Mouse (Mus musculus) macrophage (primary cell): ENCODE measurements around the gene Olfr876. TPM values are rescaled to one million over a fixed set of nuclear protein-coding genes. Genes with fewer than 3 reads are reported as not detected.
"Not testable (repeated sequence)": the region's sequence is repeated elsewhere in the genome, so short reads cannot be mapped to it uniquely, and the experiment has no call there.

Source experiments
- H3K27ac ChIP-seq: fragments of 350-480 bp; formaldehyde crosslinking; 2 replicates; pipeline ENCODE4 v1.9.0; 2021
- H3K36me3 ChIP-seq: fragments of 350-480 bp; formaldehyde crosslinking; 2 replicates; pipeline ENCODE4 v1.9.0; 2021; ENCODE audit errors: inconsistent target
- H3K4me3 ChIP-seq: fragments of 350-480 bp; formaldehyde crosslinking; 2 replicates; pipeline ENCODE4 v1.9.0; 2021; ENCODE audit errors: inconsistent target
- H3K79me2 ChIP-seq: fragments of 350-480 bp; formaldehyde crosslinking; 2 replicates; pipeline ENCODE4 v1.9.0; 2021; ENCODE audit errors: inconsistent target
- WGBS: methylation state at CpG from one replicate; pipeline ENCODE4 v1.1.7; 2026; ENCODE audit warnings: inconsistent platforms; ENCODE audit not compliant: missing documents; 5-methylcytosine and 5-hydroxymethylcytosine counted together
- polyA plus RNA-seq: library from polyadenylated mRNA; stranded (reverse); fragments of 250-400 nt; gene quantifications from 3 replicates; pipeline ENCODE4 v1.2.4, GENCODE M21; 2018; ENCODE audit warnings: inconsistent platforms
- total RNA-seq, 78 experiments: library from RNA; depleted of rRNA; stranded (reverse); fragments of 250-400 nt; gene quantifications; 1 replicate in 9 of 78; 2 replicates in 24 of 78; 3 replicates in 43 of 78; 4 replicates in 2 of 78; pipeline ENCODE4 v1.2.4; 2018; ENCODE audit warnings: inconsistent platforms in 56 of 78

The Olfr876 gene
- not detected for total RNA-seq (2018; cell fraction: chromatin; rRNA removed)
- total RNA-seq (2018; cell fraction: cytosol; rRNA removed), result not detected
- not detected for total RNA-seq (2018; cell fraction: nucleus; rRNA removed)
- polyA plus RNA-seq, result not detected in 3 replicates

DNA sequence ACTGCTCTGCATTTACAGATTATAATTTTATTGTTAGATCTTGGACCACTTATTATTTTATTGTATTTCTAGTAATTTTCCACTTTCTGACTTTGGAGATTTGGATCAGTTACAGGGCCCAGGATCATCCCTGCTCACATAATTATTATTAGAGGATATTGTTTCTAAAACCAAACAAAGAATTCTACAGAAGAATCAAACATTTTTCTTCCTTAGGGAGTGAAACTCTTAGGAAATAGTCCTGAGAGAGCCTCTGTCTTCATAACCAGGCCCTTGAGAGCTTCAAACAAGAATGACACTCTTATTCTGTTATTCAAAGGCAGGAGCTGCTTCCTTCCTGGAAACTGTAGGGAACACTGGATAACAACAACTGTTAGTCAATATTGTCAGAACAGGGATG, at the start of gene Olfr876:
TSS of gene Olfr876 (plus strand) at position 301 of the 400 bp plus-strand sequence.
- H3K36me3 ChIP-seq, result no peaks in the 10 kb centered on the region
- no peaks in the 10 kb centered on the region for H3K79me2 ChIP-seq
- no peak within 1 kb of the TSS for H3K4me3 ChIP-seq
- H3K27ac ChIP-seq, result no peak within 1 kb of the TSS

DNA sequence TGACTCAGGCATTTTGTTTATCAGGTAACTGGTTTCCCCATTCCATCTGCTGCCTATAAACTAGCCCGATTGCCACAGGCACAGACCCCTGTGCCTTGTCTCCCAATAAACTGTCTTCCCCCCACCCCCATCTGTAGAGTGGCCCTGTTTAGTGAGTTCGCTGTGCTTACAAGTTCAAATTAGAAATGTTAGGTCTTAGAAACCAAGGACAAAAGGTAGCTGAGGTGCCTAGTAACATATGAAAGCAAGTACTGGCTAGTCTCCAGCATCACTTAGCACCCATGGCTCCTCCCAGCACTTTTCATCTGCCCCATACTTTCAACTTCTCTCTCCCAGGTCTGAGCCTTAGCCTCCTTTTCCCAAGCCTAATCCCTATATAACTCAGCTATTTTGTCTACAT, 41.1 kb upstream of the Olfr876 start:
- no peak overlapping the region for H3K4me3 ChIP-seq
- WGBS, result 88% methylated on average over 2 of the region's 2 CpGs
- H3K27ac ChIP-seq, result no peak overlapping the region
- H3K79me2 ChIP-seq, result no peaks in the 10 kb centered on the region
- no peaks in the 10 kb centered on the region for H3K36me3 ChIP-seq

- Histone ChIP-seq H3K79me2 (no peaks in the 10 kb centered on the region), H3K27ac (no peak overlapping the region), H3K4me3 (no peak overlapping the region), H3K36me3 (no peaks in the 10 kb centered on the region)
- WGBS, result 50% methylated on average over 2 of the region's 2 CpGs
Observed at GRCm38 (mm10) chr9:37762541-37762940, 40.3 kb upstream of the Olfr876 start.

DNA sequence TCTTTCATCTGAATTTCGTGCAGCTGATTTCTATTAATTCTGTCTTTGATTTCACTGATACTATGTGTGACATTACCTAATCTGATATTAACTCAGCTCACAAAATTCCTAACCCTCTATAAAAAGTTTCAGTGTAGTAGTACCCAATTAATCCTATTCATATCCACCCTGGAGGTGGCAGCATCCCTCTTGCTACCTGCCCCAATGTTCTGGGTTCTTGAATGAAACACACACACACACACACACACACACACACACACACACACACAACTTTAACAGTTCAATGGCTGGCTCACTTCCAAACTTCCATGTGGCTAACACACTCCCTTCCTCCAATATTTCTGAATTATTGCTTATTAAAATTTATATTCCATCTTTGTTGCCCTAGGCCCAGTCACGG, 32.2 kb upstream of the Olfr876 start:
- 96% methylated on average over 2 of the region's 2 CpGs for WGBS
- H3K36me3 ChIP-seq, result no peaks in the 10 kb centered on the region
- H3K27ac ChIP-seq, result no peak overlapping the region

GRCm38 (mm10) chr9:37771759-37772158, 31.1 kb upstream of the Olfr876 start, which contains the start of gene Olfr875:
Gene Olfr875 (plus strand): TSS chr9:37771857.
- Histone ChIP-seq H3K4me3 (no peak within 1 kb of the TSS), H3K79me2 (no peaks in the 10 kb centered on the region), H3K36me3 (no peaks in the 10 kb centered on the region), H3K27ac (no peak within 1 kb of the TSS)
- 24% methylated on average over 2 of the region's 2 CpGs for WGBS

More for the DNA sequence above, 32.2 kb upstream of the Olfr876 start:
- H3K79me2 ChIP-seq, result no peaks in the 10 kb centered on the region
- no peak overlapping the region for H3K4me3 ChIP-seq

GRCm38 (mm10) chr9:37782766-37783260, 20.0 kb upstream of the Olfr876 start:
- Histone ChIP-seq H3K27ac (no peak overlapping the region), H3K79me2 (no peaks in the 10 kb centered on the region), H3K4me3 (no peak overlapping the region), H3K36me3 (no peaks in the 10 kb centered on the region)
- WGBS, result 28% methylated on average over 7 of the region's 7 CpGs

GRCm38 (mm10) chr9:37783394-37784387, 19.1 kb upstream of the Olfr876 start:
- WGBS, result 68% methylated on average over 7 of the region's 15 CpGs
- H3K4me3 ChIP-seq, result not testable (repeated sequence)

GRCm38 (mm10) chr9:37786411-37786810, 16.4 kb upstream of the Olfr876 start:
- no peaks in the 10 kb centered on the region for H3K79me2 ChIP-seq
- H3K27ac ChIP-seq, result no peak overlapping the region
- no peak overlapping the region for H3K4me3 ChIP-seq
- H3K36me3 ChIP-seq, result no peaks in the 10 kb centered on the region
- 63% methylated on average over 2 of the region's 2 CpGs for WGBS

More at GRCm38 (mm10) chr9:37783394-37784387, 19.1 kb upstream of the Olfr876 start:
- H3K36me3 ChIP-seq, H3K79me2 ChIP-seq, H3K27ac ChIP-seq: not testable (repeated sequence)

DNA sequence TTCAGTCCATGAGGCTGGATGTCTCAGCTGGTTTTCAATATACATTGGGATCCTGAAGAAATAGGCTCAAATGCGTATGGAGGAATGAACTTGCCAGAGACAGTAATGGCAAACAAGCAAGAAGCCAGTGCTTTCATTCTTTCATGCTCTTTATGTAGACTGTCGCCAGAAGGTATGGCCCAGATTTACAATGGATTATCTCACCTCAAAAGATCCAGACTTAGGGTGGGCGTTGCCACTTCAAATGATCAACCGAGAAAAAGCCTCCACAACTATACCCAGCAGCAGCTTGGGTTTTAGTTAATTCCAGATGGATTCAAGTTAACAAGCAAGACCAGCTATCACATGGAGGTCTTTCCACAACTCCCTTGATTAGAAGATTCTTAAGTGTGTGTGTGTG, 776 bp upstream of the Olfr876 start:
- 94% methylated on average over 4 of the region's 4 CpGs for WGBS
- Histone ChIP-seq H3K27ac (no peak overlapping the region), H3K79me2 (no peaks in the 10 kb centered on the region), H3K36me3 (no peaks in the 10 kb centered on the region), H3K4me3 (no peak overlapping the region)

GRCm38 (mm10) chr9:37807235-37807634, 4.4 kb downstream of the Olfr876 start:
- Histone ChIP-seq H3K79me2 (no peaks in the 10 kb centered on the region), H3K4me3 (no peak overlapping the region), H3K36me3 (no peaks in the 10 kb centered on the region), H3K27ac (no peak overlapping the region)

GRCm38 (mm10) chr9:37808456-37808855, 5.6 kb downstream of the Olfr876 start:
- Histone ChIP-seq H3K4me3 (no peak overlapping the region), H3K36me3 (no peaks in the 10 kb centered on the region), H3K27ac (no peak overlapping the region), H3K79me2 (no peaks in the 10 kb centered on the region)
- WGBS, result 36% methylated on average over 3 of the region's 3 CpGs

- 73% methylated on average over 2 of the region's 2 CpGs for WGBS
- no peaks in the 10 kb centered on the region for H3K79me2 ChIP-seq
- H3K36me3 ChIP-seq, result no peaks in the 10 kb centered on the region
Observed at GRCm38 (mm10) chr9:37808976-37809375, 6.1 kb downstream of the Olfr876 start.

DNA sequence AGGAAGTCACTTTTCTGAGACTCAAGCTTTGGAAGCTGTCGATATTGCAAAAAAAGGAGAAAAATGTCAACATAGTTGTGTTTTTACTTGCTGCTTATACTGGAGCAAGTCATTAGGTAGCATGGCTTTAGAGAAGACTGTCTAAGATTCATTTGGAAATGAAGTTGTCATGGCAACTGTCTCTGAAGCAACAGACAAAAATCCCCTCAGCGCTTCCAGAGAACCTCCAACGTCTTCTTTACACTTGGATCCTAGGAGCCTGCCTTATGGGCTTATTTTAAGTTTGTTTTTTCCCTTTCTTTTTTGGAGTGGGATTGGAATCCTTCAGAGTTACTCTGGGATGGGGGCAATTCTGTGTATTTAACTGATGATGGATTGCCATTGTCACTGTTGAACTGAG, 11.9 kb downstream of the Olfr876 start:
- 95% methylated on average over 3 of the region's 3 CpGs for WGBS
- Histone ChIP-seq H3K36me3 (no peaks in the 10 kb centered on the region), H3K4me3 (no peak overlapping the region), H3K79me2 (no peaks in the 10 kb centered on the region), H3K27ac (no peak overlapping the region)

More at GRCm38 (mm10) chr9:37808976-37809375, 6.1 kb downstream of the Olfr876 start:
- H3K4me3 ChIP-seq, result no peak overlapping the region
- no peak overlapping the region for H3K27ac ChIP-seq

- Histone ChIP-seq H3K4me3 (no peak overlapping the region), H3K79me2 (no peaks in the 10 kb centered on the region), H3K36me3 (no peaks in the 10 kb centered on the region), H3K27ac (no peak overlapping the region)
Observed at GRCm38 (mm10) chr9:37829881-37830280, 27.1 kb downstream of the Olfr876 start.

DNA sequence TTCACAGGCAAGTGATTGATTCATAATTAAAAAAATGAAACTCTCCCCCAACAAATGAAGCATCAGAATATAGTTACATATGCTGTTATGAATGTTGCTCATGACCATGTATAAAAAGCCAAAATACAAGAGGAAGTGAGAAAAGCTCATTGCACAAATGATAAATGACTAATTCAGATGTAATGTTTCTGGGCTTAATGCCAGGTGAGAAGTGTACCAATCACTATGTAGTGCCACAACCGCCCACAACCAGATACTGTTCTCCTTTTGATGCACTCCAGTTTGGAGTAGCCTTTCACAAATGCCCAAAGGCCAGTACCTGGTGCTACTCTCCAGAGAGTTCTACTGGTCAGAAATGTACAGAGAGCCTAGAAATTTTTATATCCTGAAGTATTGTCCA, 30.5 kb downstream of the Olfr876 start:
- no peak overlapping the region for H3K27ac ChIP-seq
- no peaks in the 10 kb centered on the region for H3K79me2 ChIP-seq
- H3K4me3 ChIP-seq, result no peak overlapping the region
- WGBS, result 0% methylated on average over 1 of the region's 1 CpGs
- H3K36me3 ChIP-seq, result no peaks in the 10 kb centered on the region
